Mouse (Mus musculus): ENCODE results near the gene Smarcb1. TPM values are rescaled to one million over a fixed set of nuclear protein-coding genes. Genes with fewer than 3 reads are reported as not detected.
A peak's percentile ranks its signal among the peaks of the same experiment; 100 is the strongest.
"Not testable (repeated sequence)": the region's sequence is repeated elsewhere in the genome, so short reads cannot be mapped to it uniquely, and the experiment has no call there.

Smarcb1 gene
- polyA plus RNA-seq, 1 experiment from 2014 or later: 336 TPM

- peak overlapping the region; percentile 66 for H3K27ac ChIP-seq
- WGBS: 14% methylated on average over 20 of the region's 20 CpGs
- no peak overlapping the region for H3K4me3 ChIP-seq
- H3K9me3 ChIP-seq (replicated peaks): no peaks in the 10 kb centered on the region
- no peaks in the 10 kb centered on the region for H3K27me3 ChIP-seq
- ATAC-seq: peak; percentile 37; the same call in 1 of the 2 replicates
- H3K9ac ChIP-seq: no peak overlapping the region
- H3K36me3 ChIP-seq (ENCODE audit: poor library complexity, severe bottlenecking): no peaks in the 10 kb centered on the region
- no peak overlapping the region; the same call in 1 of the 2 replicates for H3K4me2 ChIP-seq
- peaks cover 25% of the 10 kb centered on the region for H3K4me1 ChIP-seq
These were observed 39.6 kb downstream of the Smarcb1 start for GRCm38 (mm10) chr10:75881578-75882432.

DNA sequence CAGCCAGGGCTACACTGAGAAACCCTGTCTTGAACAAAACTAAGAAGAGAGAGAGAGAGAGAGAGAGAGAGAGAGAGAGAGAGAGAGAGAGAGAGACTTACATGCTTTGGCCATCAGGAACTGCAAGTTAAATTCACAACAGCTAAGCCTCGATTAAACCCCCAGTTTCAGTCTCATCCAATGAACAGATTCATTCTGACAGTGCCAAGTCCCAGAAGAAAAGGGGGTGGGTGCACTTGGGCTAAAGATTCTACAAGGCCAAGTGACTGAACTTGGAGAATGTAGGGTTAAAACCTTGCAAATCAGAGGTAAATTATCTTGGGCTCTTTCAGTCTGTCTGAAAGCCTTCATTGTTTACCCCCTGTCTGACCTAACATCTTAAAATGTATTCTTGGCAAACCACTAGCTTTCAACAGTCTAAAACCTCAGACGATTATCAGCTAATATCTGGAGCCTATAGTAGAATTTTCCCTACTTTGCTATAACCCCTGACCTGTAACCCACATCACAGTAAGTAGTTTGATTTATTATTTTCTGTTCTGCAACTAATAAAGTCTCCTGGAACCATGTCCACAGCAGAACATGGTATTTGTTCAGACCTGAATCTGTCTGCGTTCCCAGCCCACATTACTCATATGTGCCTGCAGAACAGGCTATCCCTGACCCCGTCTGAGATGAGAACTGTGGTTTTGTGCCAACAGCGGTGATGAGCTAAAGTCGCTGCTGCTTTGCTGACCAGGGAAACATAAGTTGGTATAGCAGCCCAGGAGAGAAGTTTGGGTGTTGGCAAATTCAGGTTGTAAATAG lies 40.4 kb downstream of the Smarcb1 start:
- WGBS: 41% methylated on average over 6 of the region's 6 CpGs
- peak overlapping the region; percentile 66 for H3K27ac ChIP-seq

GRCm38 (mm10) chr10:75880351-75880750 lies 41.1 kb downstream of the Smarcb1 start:
- Histone ChIP-seq H3K36me3 (ENCODE audit: poor library complexity, severe bottlenecking) (no peaks in the 10 kb centered on the region), H3K9me3 (replicated peaks) (no peaks in the 10 kb centered on the region), H3K4me3 (no peak overlapping the region), H3K27me3 (no peaks in the 10 kb centered on the region), H3K9ac (no peak overlapping the region), H3K27ac (0 out of 2 replicates have a peak overlapping the region, but pooled peaks have one; percentile 66), H3K4me1 (peaks cover 25% of the 10 kb centered on the region), H3K4me2 (no peak overlapping the region)
- ATAC-seq: no peak
- 95% methylated on average over 10 of the region's 10 CpGs for WGBS

More for the DNA sequence above, 40.4 kb downstream of the Smarcb1 start:
- H3K4me1 ChIP-seq: peaks cover 25% of the 10 kb centered on the region
- H3K4me2 ChIP-seq: no peak overlapping the region
- no peak overlapping the region for H3K9ac ChIP-seq
- H3K9me3 ChIP-seq (replicated peaks): no peaks in the 10 kb centered on the region
- H3K36me3 ChIP-seq (ENCODE audit: poor library complexity, severe bottlenecking): no peaks in the 10 kb centered on the region
- no peak for ATAC-seq
- no peaks in the 10 kb centered on the region for H3K27me3 ChIP-seq
- no peak overlapping the region for H3K4me3 ChIP-seq

DNA sequence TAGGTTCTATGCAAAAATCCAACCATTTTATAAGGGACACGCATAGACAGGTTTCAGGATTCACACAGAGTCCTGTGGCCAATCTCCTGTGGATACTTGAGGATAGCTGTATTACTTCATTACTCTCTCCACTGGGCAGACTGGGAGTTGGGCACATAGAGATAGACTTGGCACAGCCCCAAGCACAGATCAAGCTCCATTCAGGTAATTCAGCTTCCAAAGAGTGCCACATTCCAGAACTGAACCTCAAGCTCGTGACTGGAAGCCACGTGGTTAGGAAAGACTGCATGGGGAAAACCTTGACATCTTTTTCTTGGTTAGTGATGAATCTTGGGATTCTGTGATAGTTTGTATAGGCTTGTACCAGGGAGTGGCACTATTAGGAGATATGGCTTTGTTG lies 42.6 kb downstream of the Smarcb1 start:
- 83% methylated on average over 3 of the region's 3 CpGs for WGBS
- no peak overlapping the region for H3K27ac ChIP-seq
- H3K9ac ChIP-seq: no peak overlapping the region
- H3K27me3 ChIP-seq: no peaks in the 10 kb centered on the region
- H3K9me3 ChIP-seq (replicated peaks): no peaks in the 10 kb centered on the region
- no peak for ATAC-seq
- H3K36me3 ChIP-seq (ENCODE audit: poor library complexity, severe bottlenecking): no peaks in the 10 kb centered on the region
- no peak overlapping the region for H3K4me3 ChIP-seq
- peaks cover 33% of the 10 kb centered on the region for H3K4me1 ChIP-seq
- H3K4me2 ChIP-seq: no peak overlapping the region

DNA sequence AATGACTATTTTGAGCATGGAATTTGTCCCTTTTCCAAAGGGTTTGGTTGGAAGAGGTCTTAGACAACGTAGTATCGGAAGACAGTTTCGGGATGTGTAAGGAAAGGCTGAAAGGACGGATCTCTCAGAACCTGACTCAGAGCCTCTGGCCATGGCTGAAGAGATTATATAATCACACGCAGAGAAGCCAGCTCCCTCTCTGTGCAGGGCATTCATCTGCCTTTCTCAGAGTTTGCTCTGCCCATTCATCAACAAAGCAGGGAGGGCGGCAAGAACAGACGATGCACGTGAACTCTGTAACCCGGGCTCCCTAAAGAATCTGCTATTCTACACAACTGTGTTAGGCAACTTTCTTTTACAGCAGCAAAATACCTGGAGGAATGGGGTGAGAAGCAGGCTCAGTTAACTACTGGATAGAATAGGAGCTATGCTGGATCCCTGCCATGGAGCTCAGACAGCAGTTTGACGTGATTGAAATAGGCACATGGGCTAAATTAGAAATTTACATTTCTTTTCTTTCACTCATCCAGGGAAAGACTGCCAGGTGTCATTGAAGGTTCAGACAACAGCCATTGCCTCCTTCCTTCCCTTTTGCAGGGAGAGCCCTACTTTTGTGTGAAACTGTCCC lies 47.8 kb downstream of the Smarcb1 start:
- peaks cover 24% of the 10 kb centered on the region for H3K4me1 ChIP-seq
- 5% methylated on average over 10 of the region's 10 CpGs for WGBS
- no peaks in the 10 kb centered on the region for H3K36me3 ChIP-seq (ENCODE audit: poor library complexity, severe bottlenecking)
- 0 out of 2 replicates have a peak overlapping the region, but pooled peaks have one; percentile 31 for H3K4me3 ChIP-seq
- no peaks in the 10 kb centered on the region for H3K27me3 ChIP-seq
- no peak for ATAC-seq
- H3K4me2 ChIP-seq: peak overlapping the region; percentile 58
- no peaks in the 10 kb centered on the region for H3K9me3 ChIP-seq (replicated peaks)
- peak overlapping the region; percentile 76 for H3K27ac ChIP-seq
- H3K9ac ChIP-seq: peak overlapping the region; percentile 50

- no peaks in the 10 kb centered on the region for H3K27me3 ChIP-seq
- H3K4me3 ChIP-seq: peak overlapping the region; percentile 31
- H3K27ac ChIP-seq: peak overlapping the region; percentile 76
- H3K4me2 ChIP-seq: peak overlapping the region; percentile 58
- H3K9ac ChIP-seq: peak overlapping the region; percentile 50
- under 1% methylated on average over 11 of the region's 11 CpGs for WGBS
- no peaks in the 10 kb centered on the region for H3K9me3 ChIP-seq (replicated peaks)
- no peaks in the 10 kb centered on the region for H3K36me3 ChIP-seq (ENCODE audit: poor library complexity, severe bottlenecking)
- peaks cover 24% of the 10 kb centered on the region for H3K4me1 ChIP-seq
- peak; percentile 99 for ATAC-seq
These were observed 48.4 kb downstream of the Smarcb1 start for GRCm38 (mm10) chr10:75872915-75873542.

GRCm38 (mm10) chr10:75872025-75872914 lies 49.1 kb downstream of the Smarcb1 start:
- no peaks in the 10 kb centered on the region for H3K36me3 ChIP-seq (ENCODE audit: poor library complexity, severe bottlenecking)
- WGBS: 38% methylated on average over 10 of the region's 10 CpGs
- peak; percentile 25 for ATAC-seq
- H3K9ac ChIP-seq: peak overlapping the region; percentile 50
- H3K27me3 ChIP-seq: no peaks in the 10 kb centered on the region
- H3K4me2 ChIP-seq: peak overlapping the region; percentile 58
- peaks cover 24% of the 10 kb centered on the region for H3K4me1 ChIP-seq
- H3K9me3 ChIP-seq (replicated peaks): no peaks in the 10 kb centered on the region
- H3K27ac ChIP-seq: peak overlapping the region; percentile 76
- peak overlapping the region; percentile 31 for H3K4me3 ChIP-seq

DNA sequence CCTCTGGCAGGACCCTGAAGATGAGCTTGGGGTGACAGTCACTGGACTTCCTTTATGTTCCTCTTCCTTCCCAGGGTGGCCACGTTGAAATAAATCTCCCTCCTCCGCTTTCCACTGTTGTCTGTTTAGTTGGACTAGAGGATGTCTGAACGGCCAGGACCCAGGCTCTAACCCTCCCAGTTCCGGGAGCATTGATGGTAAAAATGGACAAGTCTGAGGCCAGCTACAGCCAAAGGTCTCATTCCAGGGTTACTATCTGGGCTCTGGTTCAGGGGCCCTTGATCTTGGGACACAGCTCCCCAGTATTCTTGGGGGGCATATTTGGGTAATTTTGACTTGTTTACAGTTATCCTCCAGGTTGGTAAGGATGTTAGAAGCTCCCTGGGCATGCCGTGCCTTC lies 59.8 kb downstream of the Smarcb1 start:
- no peak for ATAC-seq
- H3K4me3 ChIP-seq: no peak overlapping the region
- WGBS: 68% methylated on average over 5 of the region's 5 CpGs
- H3K9me3 ChIP-seq (replicated peaks): no peaks in the 10 kb centered on the region
- H3K27me3 ChIP-seq: no peaks in the 10 kb centered on the region
- peaks cover 18% of the 10 kb centered on the region for H3K36me3 ChIP-seq (ENCODE audit: poor library complexity, severe bottlenecking)
- no peak overlapping the region for H3K9ac ChIP-seq
- H3K27ac ChIP-seq: no peak overlapping the region; the same call in 1 of the 2 replicates
- H3K4me2 ChIP-seq: no peak overlapping the region
- H3K4me1 ChIP-seq: peaks cover 39% of the 10 kb centered on the region

DNA sequence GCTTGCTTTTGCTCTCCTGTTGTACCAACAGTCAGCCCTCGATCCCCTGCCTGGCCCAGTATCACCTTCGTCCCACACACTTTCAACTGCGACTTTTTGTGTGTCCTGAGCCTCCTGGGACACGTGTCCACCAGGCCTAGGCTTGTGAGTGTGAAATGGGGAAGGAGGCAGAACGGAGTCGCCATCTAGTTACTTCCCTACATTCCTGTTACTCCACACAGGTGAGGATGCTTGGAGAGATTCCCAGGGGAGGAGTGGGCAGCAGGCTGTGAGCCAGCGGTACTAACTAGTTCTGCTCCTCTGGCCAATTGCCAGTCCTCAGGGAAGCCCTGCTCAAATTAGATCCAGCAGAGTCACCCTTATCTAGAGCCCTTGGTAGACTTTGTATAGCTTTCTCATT lies 60.7 kb downstream of the Smarcb1 start:
- ATAC-seq: no peak
- Histone ChIP-seq H3K36me3 (ENCODE audit: poor library complexity, severe bottlenecking) (peaks cover 21% of the 10 kb centered on the region), H3K27ac (peak overlapping the region; percentile 93), H3K9me3 (replicated peaks) (no peaks in the 10 kb centered on the region), H3K4me1 (peaks cover 39% of the 10 kb centered on the region), H3K9ac (peak overlapping the region; percentile 90; the same call in 1 of the 2 replicates), H3K4me3 (no peak overlapping the region), H3K4me2 (peak overlapping the region; percentile 78), H3K27me3 (no peaks in the 10 kb centered on the region)
- WGBS: 19% methylated on average over 7 of the region's 7 CpGs

- Histone ChIP-seq H3K27ac (peak within 1 kb of the TSS; percentile 93), H3K4me3 (peak within 1 kb of the TSS; percentile 80), H3K4me1 (peaks cover 39% of the 10 kb centered on the region), H3K9ac (peak within 1 kb of the TSS; percentile 90), H3K36me3 (ENCODE audit: poor library complexity, severe bottlenecking) (peaks cover 24% of the 10 kb centered on the region), H3K4me2 (peak within 1 kb of the TSS; percentile 78)
- 1% methylated on average over 45 of the region's 46 CpGs for WGBS
- ATAC-seq: peak; percentile 97
- H3K9me3 ChIP-seq (replicated peaks); H3K27me3 ChIP-seq: not testable (repeated sequence)
These were observed 61.5 kb downstream of the Smarcb1 start, which contains the start of gene Mif for GRCm38 (mm10) chr10:75859786-75860470. Gene Mif, minus strand, starts transcription at chr10:75860240.

Measured in forebrain, embryonic 13.5 days (tissue).